Mouse (Mus musculus): Measurements from ENCODE around the gene Procr.

The Procr gene

DNA sequence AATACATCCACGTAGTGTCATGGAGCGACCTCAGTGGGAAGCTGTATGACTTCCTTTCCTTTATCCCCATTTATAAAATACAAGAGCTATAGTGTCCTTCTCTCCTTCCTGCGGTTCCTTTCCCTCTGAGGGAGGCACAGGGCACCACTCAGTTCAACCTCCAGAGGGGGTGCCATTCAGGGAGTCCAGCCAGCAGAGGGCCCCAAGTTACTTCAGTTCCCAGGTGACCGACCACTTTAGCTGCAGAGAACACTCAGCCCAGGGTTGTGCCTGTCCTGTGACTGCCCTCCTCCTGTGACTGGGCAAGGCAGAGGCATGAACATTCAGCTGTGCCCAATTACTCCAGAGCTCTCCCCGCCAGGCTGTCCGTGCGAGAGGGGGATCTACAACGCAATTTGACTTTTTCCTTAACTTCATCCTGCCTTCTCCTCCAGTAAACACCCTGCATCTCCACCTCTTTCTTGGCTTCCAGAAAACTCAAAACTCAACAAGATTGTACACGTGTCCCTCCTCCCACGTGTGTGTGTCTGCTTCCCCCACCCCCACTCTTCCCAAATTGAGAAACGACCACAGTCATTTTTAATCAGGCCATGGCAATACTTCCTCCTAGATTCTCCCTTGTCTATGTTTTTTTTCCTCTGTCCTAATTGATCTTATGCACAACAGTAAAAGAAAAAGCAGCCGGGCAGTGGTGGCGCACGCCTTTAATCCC lies 6.1 kb downstream of the Procr start:
- no peak for DNase-seq

DNA sequence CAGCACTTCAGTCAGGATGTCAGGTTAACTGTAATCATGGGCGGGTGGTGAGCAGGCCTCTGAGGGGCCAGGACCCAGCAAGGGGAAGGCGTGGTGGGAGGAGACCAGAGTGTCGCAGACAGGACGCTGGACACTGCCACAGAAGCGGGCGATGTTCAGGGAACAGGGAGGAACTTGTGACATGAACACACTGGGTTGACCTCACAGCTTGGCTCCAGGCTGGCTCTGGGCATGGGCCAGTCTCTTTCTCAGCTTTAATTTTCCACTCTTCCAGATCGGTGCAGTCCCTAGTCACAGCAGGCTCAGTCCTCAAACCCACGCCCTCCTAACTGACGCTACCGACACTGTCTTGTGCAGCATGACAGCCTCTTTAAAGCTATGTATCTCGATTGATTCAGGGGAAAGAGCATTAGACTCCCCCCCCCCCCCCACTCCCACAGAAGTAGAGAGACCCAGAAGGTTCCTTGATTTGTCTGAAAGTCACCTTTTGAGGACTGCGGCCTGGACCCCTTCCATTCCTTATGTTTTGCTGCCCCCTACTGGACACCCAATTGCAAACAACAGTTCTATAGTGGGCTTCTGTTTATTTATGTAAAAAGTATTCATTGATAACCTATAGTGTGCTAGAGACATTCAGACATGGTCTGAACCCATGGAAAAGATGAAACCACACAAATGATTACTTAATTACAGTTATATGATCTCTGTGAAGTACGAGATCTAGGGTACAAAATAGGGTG lies 13.9 kb downstream of the Procr start:
- peak; percentile 54 for DNase-seq

DNA sequence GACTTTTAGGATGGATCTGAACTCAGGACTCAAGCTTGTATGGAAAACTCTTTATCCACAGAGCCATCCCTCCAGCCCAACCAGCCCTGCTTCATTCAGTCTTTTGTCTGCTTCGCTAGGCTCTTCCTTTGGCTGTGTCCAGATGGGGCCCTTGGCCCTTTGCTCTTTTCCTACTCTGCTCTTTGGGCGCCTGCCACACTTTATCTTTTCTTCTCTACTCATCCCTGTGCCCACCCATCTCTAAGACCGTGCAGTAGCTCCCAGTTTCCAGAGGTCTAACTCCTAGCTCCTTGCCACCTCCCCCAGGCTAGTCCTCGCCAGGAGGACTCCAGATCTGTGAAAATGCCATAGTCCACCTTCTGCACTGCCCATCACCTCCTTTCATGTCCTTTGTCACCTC lies 22.7 kb downstream of the Procr start:
- DNase-seq: no peak

DNA sequence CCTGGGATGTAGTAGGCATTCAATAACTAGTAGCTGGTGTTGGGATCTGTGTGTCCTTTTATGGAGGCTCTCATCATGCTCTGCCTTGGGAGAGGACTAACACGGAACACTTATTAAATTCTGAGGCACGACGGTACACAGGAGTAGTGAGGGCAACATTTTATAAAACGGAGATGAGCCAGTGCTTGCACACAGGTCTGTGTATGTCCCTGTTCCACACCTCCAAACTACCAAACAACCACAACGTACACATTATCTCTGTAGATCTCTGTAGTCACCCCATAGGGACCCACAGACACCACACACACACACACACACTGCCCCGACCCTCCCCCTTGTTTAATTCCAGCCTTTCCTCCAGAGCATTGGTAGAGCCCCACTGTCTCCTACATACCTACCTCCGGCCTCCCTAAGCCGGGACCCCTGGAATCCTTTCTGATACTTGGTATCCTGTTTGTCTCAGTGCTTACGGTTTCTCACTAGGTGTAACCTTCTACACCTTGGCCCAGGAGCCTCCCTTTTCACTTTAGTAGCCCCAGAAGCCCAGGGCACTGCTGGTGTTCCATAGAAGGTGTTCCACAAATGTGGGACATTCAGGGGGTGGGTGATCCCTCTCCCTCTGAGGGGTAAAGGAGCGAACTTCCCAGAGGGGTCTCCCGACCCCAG lies 23.5 kb downstream of the Procr start:
- no peak for DNase-seq

DNA sequence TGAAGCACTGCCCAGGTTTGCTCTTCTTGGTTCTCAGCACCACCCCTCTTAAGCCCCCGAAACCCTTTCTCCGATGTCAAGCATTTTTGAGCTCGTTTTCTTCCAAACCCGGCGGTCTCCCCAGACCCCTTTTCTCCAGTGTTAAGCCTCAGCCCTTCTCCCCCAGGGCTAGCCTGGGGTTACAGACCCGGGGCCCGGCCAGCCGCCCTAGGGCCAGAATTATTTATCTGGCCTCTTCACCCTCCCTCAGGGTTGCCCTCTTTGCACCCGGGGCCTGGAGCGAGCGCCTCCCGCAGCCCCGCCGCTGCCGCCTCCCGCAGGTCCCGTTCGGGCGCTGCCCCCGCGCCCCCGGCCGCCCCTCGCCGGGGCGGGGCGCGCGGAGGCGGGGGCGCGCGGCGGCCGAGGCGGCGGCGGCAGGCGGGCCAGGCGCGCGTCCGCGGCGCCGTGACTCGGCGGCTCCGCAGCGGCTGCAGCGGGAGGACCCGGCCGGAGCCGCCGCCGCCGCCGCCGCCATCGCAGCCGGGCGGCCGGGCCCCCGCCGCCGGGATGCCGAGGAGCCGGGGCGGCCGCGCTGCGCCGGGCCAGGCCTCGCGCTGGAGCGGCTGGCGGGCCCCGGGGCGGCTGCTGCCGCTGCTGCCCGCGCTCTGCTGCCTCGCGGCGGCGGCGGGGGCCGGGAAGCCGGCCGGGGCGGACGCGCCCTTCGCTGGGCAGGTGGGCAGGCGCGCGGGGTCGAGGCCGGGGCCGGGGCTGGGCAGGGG lies 24.2 kb downstream of the Procr start, which contains the start of gene Mmp24:
Gene Mmp24 (plus strand): TSS at position 416 of the 758 bp plus-strand sequence.
- DNase-seq: no peak

DNA sequence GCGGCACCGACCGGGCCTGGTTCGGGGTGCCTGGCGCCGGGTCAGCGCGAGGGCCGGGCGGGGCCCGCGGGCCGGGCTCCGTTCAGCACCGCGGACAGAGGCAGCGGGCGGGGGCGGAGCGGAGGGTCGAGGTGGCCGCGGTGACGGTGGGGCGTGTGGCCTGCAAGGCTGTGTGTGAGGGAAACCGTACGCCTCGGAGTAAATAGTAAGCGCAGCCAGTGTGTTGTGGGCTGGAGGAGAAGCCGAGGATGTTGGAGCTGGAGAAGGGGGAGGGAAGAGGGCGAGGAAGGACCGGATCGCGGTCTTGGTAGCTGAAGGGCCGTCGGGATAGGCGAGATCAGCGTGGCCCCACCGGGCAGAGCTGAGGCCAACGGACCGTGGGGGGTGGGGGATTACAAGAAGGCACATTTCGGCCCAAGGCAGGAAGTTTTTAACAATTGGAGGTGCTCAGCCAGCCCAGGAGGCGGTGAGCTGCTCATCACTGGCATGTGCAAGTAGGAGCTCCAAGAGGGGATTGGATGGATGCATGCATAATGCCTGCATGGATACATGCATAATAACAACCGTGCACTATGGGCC lies 24.9 kb downstream of the Procr start:
- peak; percentile 46 for DNase-seq

DNA sequence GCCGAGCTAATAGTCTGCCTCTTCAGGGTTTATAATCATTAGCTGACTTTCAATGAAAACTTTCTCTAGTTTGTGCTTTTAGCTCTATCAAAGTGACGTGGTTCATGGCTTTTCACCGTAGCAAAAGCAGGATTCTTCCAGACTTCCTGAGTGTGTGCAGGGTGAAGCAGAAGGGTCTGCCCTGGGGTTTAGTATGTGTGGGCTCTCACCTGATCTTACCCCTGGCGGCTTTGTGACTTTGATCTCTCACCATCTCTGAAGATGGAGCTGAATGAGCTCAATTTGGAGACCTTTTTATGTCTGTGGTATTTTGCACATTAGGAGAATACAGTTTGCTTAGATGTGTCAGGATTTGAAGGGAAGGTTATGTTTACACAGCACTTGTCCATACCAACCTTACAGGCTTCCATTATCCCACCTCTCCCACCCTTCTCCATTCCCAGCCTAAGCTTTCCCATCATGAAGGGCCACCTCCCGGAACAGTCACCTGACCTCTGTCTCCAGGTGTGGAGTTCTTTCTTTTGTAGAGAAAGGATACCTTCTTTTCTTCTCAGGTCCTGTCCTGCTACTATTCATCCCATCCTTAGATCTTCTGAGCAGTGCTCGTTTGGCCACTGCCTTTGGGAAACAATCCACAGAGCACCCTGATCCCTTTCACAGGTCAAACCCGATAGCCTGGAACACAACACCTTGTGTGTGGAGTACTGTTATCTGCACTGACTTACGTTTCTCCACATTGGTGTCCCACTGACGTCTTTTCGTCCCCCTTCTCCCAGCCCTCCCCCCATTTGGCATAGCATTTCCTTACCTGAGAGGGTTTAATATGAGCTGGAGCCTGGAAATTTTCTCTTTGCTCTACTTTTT lies 26.1 kb downstream of the Procr start:
- no peak for DNase-seq

DNA sequence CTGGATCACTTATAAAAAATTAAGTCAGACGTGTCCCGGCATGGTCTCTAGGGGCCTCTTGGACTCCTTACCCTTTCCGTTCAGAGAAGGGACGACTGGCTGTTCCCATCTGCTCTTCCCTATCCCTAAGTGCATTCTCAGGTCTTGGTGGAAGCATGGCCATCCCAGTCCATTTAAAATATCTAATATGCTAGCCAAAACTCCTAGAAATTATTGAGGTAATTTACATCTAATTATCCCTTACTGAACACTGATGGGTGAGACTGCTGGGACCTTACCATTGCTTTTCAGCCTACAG lies 26.7 kb downstream of the Procr start:
- no peak for DNase-seq

DNA sequence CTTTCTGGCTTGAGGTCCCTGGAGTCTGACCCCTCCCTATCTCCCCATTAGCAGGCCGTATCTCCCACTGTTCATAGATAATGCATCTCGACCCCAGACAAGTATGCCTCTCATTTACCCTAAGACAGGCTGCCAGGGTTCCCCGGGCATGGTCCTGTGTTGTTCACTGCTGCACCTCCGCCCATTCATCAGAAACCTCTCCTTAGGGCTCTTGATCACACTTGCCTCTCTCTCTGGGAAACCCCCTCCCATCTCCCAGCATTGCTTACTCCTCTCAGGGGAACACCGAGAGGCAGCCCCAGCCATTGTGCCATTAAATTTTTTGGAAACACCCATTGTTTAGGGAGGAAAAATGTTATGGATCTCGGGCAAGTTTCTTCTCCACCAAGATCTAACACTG lies 27.1 kb downstream of the Procr start:
- DNase-seq: no peak

DNA sequence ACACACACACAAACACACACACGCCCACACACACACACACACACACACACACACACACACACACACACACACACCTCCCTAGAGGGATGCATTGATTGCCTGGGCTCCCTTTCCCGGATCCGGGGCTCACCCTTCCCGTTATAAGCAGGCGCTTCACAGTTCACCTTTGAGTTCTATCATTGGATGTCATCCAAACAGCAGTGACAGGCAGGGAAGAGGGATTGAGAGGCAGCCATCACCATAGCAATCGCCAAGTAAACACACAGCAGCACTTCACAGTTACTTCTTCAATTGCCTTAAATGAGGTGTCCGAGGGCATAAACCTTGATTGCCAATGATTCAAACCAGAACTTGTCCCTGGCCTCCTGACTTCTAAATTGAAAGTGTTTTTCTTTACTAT lies 28.1 kb downstream of the Procr start:
- no peak for DNase-seq

DNA sequence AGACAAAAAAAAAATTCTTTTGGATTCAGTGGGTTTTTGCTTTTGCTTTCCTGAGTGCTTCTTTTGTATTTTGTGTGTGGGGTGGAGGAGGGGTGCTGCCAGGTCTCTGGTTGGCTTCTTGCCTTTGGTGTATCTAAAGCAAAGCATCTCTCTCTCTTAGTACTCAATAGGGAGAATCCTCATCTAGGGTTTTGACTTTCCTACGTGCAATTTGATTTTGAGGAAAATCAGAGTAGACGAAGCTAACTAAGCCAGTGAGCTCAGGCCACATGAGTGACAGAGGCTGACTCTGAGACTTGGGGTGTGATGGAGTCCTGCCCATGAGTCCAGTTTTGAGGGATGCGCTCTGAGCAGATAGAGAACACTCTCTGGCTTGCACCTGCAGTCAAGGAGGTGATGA lies 28.6 kb downstream of the Procr start:
- no peak for DNase-seq

DNA sequence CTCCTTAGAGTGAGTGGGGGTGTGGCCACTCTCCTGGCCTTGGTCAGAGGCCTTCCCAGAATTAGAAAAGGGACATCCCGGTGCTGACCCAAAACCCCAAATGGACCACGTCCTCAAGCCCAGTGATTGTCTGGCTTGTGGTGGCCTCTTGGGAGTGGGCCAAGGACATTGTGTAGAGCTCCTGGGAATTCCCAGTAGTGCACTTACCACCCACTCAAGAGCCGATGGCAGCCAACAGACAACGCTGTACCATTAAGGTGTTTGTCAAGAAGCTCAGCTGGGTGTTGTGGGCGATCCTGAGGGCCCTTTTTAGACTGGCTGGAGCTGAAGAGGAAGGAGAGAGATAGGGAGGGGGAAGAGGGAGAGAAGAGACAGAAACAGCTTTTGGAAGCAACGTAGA lies 33.6 kb downstream of the Procr start:
- DNase-seq: no peak

DNA sequence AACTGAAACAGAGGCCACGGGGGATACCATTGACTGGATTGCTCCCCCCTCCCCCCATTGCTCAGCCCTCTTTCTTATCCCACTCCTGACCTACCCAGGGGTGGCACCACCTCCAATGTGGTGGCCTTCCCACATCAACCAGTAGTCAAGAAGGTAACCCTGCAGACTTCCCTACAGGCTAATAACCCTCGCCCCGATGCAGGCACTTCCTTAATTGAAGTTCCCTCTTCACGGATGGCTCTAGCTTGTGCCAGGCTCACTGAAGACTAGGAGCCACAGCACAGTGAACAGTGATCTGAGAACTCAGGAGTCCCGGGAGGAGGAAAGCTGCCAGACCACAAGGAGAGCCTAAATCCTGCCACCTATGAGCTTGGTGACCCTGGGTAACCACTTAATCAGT lies 36.0 kb downstream of the Procr start:
- DNase-seq: no peak

DNA sequence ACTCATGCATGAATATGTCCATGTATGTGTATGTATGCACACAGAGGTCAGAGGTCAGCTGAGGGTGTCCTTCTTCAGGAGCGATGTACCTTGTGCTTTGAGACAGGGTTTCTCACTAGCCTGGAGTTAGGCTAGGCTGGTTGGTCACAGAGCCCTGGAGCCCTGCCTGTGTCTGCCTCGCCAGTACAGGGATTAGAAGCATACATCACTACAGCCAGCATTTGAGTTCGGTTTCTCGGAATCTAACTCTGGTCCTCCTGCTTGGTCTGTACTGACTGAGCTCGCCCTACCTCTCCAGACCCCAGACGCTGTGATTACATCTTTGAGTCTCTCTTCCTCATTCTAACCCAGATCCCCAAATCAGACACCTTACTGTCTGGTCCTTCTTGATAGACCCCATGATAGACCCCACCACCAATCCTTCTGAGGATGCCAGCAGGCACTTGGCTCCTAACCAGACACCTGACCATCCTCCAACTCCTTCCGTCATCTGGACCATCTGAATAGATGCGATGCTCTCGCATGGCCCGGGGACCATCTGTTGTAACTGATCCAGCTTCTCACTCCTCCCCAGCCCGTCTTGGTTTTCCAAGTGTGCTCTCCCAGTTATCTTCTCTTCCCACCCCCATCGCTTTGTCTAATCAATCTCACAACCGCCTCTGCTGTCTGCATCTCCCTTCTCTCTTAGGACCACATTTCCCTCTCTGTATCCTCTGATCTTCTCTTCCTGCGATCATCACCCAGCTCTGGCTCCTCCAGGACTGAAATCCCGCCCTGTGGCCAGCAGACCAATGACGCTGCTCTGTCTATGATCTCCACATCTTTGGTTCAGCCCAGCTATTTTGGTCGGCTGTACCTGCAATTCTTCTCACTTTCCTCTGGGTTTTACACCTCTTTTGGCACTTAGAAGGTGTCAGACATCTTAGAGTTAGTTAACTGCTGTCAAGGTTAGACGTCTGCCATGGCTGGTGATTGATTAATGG lies 37.3 kb downstream of the Procr start:
- DNase-seq: no peak

DNA sequence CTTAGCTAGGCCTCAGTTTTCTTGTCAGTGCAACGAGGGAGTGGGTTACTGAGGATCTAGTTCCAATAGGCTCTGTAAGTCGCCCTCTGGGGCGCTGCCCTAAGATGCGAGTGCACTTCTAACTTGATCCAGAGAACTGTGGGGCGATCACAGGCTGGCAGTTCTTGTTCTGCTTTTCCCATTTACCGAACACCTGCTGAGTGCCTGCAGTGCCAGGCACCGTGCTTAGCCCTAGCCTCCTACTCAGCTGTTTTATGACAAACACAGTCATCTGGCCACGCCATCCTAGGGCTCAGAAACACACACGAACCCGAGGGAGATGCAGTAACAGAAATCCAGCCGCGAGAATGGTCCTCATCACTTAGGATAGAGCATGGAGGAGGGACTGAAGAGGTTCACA lies 42.0 kb downstream of the Procr start:
- no peak for DNase-seq

DNA sequence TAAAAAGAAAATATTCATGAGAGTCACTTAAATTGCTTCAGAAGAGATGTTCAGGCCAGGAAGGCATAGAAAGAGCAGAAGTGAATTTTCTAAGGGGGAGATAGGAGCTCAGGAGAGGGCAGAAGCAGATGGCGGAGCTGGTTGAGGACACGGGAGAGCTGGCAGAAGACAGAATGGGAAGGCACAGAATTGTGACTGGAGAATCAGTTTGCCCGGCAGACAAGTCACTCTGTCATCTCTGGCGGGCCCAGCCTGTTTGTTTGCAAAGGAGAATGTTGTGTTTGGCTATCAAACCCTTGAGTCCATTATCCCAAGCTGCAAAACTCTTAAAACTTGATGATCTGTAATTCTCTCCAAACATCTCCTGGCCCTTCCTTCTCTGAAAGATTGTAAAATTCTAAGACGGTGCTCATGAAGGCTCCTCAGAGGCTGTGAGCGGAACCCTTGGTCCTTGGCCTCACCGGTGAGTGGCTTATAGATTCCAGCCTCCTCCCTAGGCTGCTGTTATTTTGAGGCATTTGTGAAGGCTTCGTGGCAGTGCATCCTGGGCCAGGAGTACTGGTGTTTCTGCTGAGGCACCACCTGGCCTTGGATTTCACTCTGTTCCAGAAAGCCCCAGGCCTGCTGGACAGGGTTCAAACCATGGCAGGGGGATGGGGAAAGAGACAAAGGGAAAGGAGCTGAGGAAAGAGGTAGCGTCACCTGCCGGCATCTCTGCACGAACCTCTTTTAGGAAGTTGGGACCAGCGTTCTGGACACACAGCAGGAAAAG lies 43.9 kb downstream of the Procr start:
- DNase-seq: no peak

DNA sequence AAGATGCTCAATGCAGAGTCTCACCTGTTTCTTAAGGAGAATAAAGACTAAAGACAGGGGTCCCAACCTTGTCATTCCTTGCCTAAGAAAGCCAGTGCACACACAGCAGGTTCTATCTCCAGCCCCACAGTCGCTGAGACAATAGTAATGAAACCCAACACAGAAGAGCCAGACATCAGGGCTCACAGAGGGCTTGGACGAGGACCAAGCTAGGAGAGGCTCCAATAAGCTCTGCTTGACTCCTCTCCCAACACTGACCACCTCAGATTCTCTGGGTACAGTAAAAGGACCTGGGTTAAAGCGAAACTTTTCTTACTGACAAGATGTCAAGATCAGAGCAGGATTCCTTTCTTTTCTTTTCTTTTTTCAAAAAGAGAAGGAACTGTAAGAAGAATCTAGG lies 47.7 kb downstream of the Procr start:
- no peak for DNase-seq

DNA sequence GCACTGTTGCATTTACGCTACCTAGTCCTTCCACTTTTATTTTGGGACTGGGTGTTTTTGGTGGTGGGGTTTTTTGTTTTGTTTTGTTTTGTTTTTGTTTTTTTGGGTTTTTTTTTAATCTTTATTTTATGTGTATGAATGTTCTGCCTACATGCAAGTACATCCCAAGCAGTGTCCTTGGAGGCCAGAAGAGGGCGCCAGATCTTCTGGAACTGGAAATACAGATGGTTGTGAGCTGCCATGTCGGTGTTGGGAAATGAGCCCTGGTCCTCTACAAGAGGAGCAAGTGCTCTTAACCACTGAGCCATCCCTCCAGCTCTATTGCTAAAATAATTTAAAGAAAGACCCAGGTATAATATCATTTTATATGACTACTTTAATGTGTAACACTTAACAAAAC lies 51.8 kb downstream of the Procr start:
- DNase-seq: no peak

DNA sequence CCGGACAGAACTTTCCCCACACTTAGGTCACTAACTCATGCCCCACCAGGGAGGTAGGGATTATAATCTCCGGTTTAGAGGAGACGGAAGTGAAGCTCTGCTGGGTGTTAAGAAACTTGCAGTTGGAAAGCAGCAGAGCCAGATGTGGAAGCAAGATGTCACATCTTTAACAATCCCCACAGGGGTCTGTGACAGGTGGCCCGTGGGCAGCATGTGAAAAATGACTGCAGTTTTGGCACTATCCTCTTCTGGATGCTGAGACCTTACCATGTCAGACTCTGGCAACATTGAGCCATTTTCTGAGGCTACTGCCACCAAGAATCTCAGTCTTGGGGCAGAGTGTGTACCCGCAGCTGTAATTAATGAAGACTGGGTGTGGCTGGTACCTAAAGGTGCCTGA lies 53.1 kb downstream of the Procr start:
- no peak for DNase-seq

Data from kidney, adult 18-20 months (tissue).